Mouse (Mus musculus) ovary, postnatal 10 days (tissue): ENCODE data around the gene Maff.

ENCODE experiments used
- DNase-seq: peaks from one replicate; pipeline ENCODE4 v3.0.0; 2022; ENCODE audit warnings: low spot score

Gene Maff

GRCm38 (mm10) chr15:79395281-79395680, 48.9 kb downstream of the Maff start:
- no peak for DNase-seq

DNA sequence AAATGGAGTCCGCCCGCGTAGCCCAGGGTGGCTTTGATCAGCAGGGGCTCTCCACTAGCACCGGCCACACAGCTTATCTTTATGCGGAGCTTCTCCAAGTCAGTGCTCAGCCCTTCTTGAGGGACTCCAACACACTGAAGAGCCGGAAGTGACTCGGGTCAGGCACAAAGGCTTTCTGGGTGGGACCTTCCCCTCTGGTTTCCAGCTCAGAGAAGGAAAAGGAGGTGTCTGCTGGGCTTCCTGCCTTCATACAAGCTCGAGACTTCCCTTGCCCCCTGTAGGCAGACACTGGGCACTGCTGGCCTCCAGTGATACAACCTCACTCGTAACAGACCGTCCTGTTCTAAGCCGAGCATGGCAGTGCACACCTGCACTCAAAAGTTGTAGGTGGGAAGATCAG, 50.3 kb downstream of the Maff start:
- DNase-seq: no peak

DNA sequence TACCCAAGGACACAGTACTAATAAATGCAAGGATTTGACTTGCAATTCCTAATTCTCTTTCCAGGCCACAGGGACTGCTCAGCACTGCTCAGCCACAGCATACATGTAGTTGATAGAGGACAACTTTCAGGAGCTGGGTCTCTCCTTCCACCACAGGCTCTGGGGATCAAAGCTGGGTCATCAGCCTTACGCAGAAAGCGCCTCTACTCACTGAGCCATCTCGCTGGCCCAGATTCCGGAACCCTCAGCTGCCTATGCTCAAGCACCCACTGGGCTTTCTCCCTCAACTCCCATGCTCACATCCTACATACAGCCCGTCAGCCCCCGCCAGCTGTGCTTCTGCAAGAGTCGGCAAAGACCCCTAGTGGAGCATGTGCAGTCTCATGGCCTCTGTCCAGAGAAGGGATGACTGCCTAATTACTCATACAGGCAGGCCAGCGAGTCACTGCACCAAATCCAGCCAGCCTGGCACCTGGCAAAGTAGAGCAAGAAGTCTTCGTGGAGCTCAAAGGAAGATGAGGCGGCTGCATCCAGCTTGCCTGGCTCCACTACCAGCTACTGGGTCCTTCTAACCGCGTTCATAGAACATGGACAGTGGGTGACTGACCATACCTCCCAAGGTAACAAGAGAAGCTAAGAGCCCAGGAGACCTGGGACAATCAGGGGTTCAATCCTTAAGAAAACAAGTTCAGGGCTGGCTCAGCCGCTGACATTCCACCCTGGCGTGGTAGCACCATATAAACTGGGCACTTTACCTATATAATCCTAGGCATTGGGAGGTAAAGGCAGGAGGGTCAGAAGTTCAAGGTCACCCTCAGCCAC, 53.0 kb downstream of the Maff start:
- no peak for DNase-seq

DNA sequence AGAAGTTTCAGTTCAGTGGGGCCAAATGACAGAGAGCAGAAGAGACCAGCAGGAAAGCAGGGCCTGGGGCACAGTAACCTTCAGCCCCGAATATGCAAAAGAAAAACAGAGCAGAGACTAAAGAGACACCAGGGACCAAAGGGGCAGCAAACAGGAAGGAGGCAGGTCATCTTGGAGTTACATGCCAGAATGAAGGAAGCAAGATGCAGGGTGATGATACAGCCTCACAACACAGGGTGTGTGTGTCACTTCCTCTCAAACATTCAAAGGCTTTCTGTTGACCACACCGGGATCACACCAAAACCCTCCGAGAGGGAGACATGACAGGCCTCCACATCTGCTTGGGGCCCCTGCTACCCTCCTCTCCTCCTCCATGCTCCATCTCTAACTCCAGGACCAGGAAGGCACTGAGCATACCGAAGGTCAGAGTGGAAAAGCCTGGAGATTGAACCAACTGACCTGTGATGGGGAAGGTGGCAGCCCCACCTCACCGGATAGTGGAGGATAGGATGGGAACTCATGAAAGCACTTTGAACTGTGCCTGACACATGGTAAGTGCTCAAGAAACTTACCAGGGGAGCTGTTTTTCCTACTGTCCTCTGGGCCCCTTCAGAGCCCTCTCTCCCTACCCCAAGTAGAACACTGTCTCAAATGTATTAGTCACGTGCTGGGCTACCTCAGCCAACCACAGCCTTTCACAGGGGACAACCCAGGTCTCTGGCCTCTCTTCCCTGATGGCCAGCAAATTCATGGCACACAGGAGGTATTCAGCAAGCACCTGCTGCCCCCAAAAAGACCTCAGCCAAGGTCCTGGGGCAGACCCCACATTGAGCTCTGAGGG, 53.9 kb downstream of the Maff start:
- no peak for DNase-seq

GRCm38 (mm10) chr15:79400975-79401365, 54.5 kb downstream of the Maff start:
- no peak for DNase-seq

DNA sequence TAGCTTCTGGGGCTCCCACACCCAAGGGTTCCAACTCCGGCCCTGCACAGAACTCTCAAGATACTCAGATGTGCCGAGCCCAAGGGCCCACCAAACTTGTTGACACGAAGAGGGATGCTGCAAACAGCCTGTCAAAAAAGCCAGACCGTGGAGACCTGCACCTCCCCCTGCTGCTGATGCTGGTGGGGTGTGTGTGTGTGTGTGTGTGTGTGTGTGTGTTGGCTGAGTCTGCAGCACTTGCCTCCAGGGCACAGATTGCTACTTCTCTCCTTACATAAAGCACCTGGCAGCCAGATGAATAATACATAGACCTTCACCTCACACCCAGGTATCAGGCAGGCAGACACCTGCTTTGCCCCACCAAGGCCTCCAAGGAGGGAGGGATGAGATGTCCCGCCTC, 55.8 kb downstream of the Maff start:
- no peak for DNase-seq

DNA sequence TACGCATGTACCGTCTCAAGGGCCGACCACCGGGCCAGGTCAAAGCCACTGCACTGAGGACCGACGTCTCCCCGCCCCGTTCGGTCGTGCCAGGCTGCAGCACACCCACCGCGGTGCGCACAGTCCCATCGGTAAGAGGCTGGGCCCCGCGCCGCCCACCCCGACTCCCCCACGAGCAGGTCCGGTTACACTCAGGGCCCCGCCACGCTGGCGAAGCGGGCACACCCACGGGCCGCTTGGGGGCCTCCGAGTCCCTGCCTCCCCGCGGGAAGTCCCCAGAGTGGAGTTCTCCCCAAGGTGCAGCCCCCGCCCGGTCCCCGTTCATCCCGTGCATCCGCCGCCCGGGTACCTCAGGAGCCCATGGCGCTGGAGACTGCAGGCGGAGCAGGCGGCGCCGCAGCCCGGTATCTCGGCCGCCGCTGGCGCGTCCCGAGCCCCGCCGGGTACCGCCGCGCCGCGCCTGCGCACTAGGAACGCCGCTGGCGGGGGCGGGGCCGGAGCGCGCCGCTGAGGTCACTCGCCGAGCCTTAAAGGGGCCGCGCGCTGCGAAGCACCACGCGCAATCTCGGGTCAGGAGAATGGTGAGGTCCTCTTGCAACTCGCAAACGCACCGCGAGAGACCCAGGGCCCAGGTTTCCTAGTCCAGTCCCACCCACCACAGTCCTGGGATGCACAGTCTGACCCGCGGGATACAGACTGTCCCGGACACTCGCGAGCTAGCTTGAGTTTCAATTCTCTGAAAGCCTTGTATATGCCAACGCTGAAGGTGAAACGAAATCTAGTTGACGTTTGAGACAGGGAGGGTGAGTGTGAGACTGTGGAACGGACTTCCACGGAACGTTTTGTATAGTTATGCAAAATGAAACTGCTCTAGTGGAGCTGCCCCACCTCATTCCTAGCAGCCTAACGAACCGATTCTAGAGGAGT, 56.7 kb downstream of the Maff start, which contains the start of gene Tmem184b:
Gene Tmem184b (minus strand): TSS at position 734 of the 927 bp plus-strand sequence.
- DNase-seq: peak; percentile 75

- no peak for DNase-seq
These were observed 57.4 kb downstream of the Maff start for GRCm38 (mm10) chr15:79403763-79404210.

DNA sequence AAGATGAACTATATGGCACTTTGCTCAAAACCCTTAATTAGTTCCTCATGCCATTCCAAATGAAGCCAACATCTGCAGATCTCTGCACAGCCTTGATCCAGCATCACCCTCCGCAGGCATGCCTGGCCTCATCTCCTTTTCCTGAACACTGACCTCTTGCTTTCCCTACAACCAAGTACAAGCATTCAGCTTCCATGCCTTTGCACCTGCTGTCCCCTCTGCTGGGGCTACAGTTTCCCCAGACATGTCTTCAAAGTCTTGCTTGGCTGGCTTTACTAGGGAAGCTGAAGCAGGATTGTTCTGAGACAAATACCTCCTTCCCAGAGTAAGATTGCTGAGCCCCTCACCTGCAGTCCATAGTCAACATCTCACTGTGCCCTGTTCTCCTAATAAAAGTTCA, 57.9 kb downstream of the Maff start:
- no peak for DNase-seq

DNA sequence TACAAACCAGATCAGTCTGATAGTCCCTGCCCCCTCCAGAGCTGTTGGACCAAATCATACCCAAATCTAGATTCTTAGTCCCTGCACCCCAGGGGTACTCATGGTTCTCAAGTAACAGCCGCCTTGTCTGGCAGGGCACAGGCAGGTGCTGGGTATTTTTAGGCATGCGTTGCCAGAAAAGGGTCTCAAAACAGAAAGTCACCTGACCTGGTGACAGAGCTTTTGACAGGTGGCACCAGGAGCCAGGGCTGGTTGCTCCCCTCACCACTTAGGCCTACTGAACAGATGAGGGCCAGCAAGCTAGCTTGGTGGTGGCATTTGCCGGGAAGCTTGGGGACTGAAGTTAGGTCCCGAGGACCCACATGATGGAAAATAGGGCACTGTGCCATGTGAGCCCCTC, 60.1 kb downstream of the Maff start:
- DNase-seq: no peak
